8 mouse cellular contexts compared by ENCODE assay signal in genomic region chr12:119237241-119237920, GRCm38 (mm10). TPM values are rescaled to one million over a fixed set of nuclear protein-coding genes. Genes with fewer than 3 reads are reported as not detected.
A peak's percentile ranks its signal among the peaks of the same experiment; 100 is the strongest.
DNase-seq lines count a peak whose midpoint lies in the region; ATAC-seq lines count a peak whose summit lies in the region.

No protein-coding gene starts in this region.

- peak overlapping the region; percentile 92 for H3K9ac ChIP-seq in neural tube, embryonic 11.5 days (ENCODE audit: low read length)
- H3K9ac ChIP-seq in hindbrain, embryonic 14.5 days = peak overlapping the region; percentile 88

- H3K4me3 ChIP-seq in neural tube, embryonic 11.5 days (ENCODE audit: low read depth, low read length) = peak overlapping the region; percentile 60
- H3K4me3 ChIP-seq in hindbrain, embryonic 14.5 days (replicated peaks; ENCODE audit: low read length) = peak overlapping the region; percentile 72
- H3K4me3 ChIP-seq in megakaryocyte, embryonic 14.5 days (replicated peaks) = peak overlapping the region; percentile 14

- no peaks in the 10 kb centered on the region for H3K36me3 ChIP-seq in neural tube, embryonic 11.5 days (ENCODE audit: control insufficient read depth, insufficient read depth, low read length)
- no peaks in the 10 kb centered on the region for H3K36me3 ChIP-seq in hindbrain, embryonic 14.5 days (replicated peaks; ENCODE audit: control insufficient read depth, insufficient read depth)
- no peaks in the 10 kb centered on the region for H3K36me3 ChIP-seq in megakaryocyte, embryonic 14.5 days (replicated peaks; ENCODE audit: low read length)

- no peaks in the 10 kb centered on the region for H3K9me3 ChIP-seq in neural tube, embryonic 11.5 days (ENCODE audit: control insufficient read depth, low read length)
- H3K9me3 ChIP-seq in hindbrain, embryonic 14.5 days (ENCODE audit: control insufficient read depth, low read length) = no peaks in the 10 kb centered on the region
- no peaks in the 10 kb centered on the region for H3K9me3 ChIP-seq in megakaryocyte, embryonic 14.5 days

- H3K27me3 ChIP-seq in neural tube, embryonic 11.5 days (ENCODE audit: control insufficient read depth, insufficient read depth, low read length) = no peaks in the 10 kb centered on the region
- no peaks in the 10 kb centered on the region for H3K27me3 ChIP-seq in hindbrain, embryonic 14.5 days (ENCODE audit: control insufficient read depth, insufficient read depth, low read length)
- peaks cover 29% of the 10 kb centered on the region for H3K27me3 ChIP-seq in megakaryocyte, embryonic 14.5 days (replicated peaks)

- under 1% methylated on average over 13 of the region's 13 CpGs for WGBS in neural tube, embryonic 11.5 days
- WGBS in hindbrain, embryonic 14.5 days = under 1% methylated on average over 13 of the region's 13 CpGs

- DNase-seq in adrenal gland, adult 2 months = peak; percentile 22
- DNase-seq in adrenal gland, postnatal 36 days = no peak
- no peak for DNase-seq in neural tube, embryonic 11.5 days (ENCODE audit: low spot score)
- no peak for DNase-seq in neural tube, embryonic 10.5 days (ENCODE audit: extremely low spot score, low spot score)
- DNase-seq in hindbrain, embryonic 14.5 days (ENCODE audit: low spot score) = peak; percentile 32
- DNase-seq in layer of hippocampus, adult 8-10 months (ENCODE audit: low spot score in 2 of 2) = no peak
- no peak for DNase-seq in cerebellum, adult 9-11 months

- H3K4me1 ChIP-seq in neural tube, embryonic 11.5 days (ENCODE audit: control insufficient read depth, insufficient read depth, low read length) = no peaks in the 10 kb centered on the region
- H3K4me1 ChIP-seq in hindbrain, embryonic 14.5 days (replicated peaks; ENCODE audit: control insufficient read depth, insufficient read depth, low read length) = peaks cover 25% of the 10 kb centered on the region
- H3K4me1 ChIP-seq in megakaryocyte, embryonic 14.5 days = peaks cover 17% of the 10 kb centered on the region

- peak overlapping the region; percentile 87 for H3K4me2 ChIP-seq in neural tube, embryonic 11.5 days (ENCODE audit: low read depth)
- H3K4me2 ChIP-seq in hindbrain, embryonic 14.5 days (replicated peaks) = peak overlapping the region; percentile 90

- peak; percentile 24 for ATAC-seq in neural tube, embryonic 11.5 days (ENCODE audit: insufficient read depth, low FRiP score, low TSS enrichment)
- peak; percentile 46 for ATAC-seq in hindbrain, embryonic 14.5 days (ENCODE audit: low FRiP score)

- peak overlapping the region; percentile 99 for H3K27ac ChIP-seq in neural tube, embryonic 11.5 days (ENCODE audit: low read depth, low read length)
- peak overlapping the region; percentile 92 for H3K27ac ChIP-seq in hindbrain, embryonic 14.5 days

RNA-seq across cellular contexts. Expression of gene Itgb8, which starts 1.2 kb away (rescaled TPM):
- 1 to 10 TPM; 2.0 to 2.6 TPM for total RNA-seq in adrenal gland, adult 2 months (2021)
- 0.50 and 0.77 TPM in 2 replicates for polyA plus RNA-seq in adrenal gland, adult 2 months (2012; rRNA removed)
- total RNA-seq in adrenal gland, postnatal 36 days (2021) = 1 to 10 TPM; 2.5 to 3.0 TPM
- 28.2 and 28.9 TPM in 2 replicates for polyA plus RNA-seq in neural tube, embryonic 11.5 days (2014; fragmentation: Nextera tagmentation; extraction: Ambion mirVana)
- 15.0 and 15.1 TPM in 2 replicates for polyA plus RNA-seq in hindbrain, embryonic 14.5 days (2014; fragmentation: Nextera tagmentation; extraction: Ambion mirVana)
- polyA plus RNA-seq in megakaryocyte, embryonic 14.5 days (2012; ENCODE audit: insufficient read depth, low replicate concordance) = not detected in 2 replicates
- 10 to 100 TPM; 35.6 to 37.9 (median 36.5) TPM for total RNA-seq in layer of hippocampus, adult 8-10 months (2022)

Comparison
In these comparisons a context has a peak if more than half of its experiments do, and no peak if none do; other contexts are left out.
1. DNase-seq: peak in adrenal gland, adult 2 months (single experiment) and hindbrain, embryonic 14.5 days (single experiment); none in adrenal gland, postnatal 36 days (0 of 2), neural tube, embryonic 11.5 days (single experiment), neural tube, embryonic 10.5 days (single experiment), layer of hippocampus, adult 8-10 months (0 of 2) and cerebellum, adult 9-11 months (single experiment).
2. H3K4me3 ChIP-seq: peak in every context shown above with its lines; median percentile 72 in hindbrain, embryonic 14.5 days; 60 in neural tube, embryonic 11.5 days; 14 in megakaryocyte, embryonic 14.5 days.